Mouse (Mus musculus) stomach, embryonic 16.5 days (tissue): ENCODE measurements at regions not wholly inside any gene's neighbourhood (a gene's known extent, or its start where the extent isn't known, plus 50 kb on each side); places are given as distances from the start of the nearest gene placed in this dataset.
"Not testable (repeated sequence)": the region's sequence is repeated elsewhere in the genome, so short reads cannot be mapped to it uniquely, and the experiment has no call there.

Source experiments
- ATAC-seq: fragments of 200-750 bp; cut with Nextera tagmentation; 2 replicates; pipeline ENCODE4 v1.8.0; 2017; ENCODE audit warnings: moderate number of reproducible peaks, moderate TSS enrichment; ENCODE audit not compliant: insufficient read depth, low FRiP score
- H3K27ac ChIP-seq: fragments of 300-500 bp; sonication (generic); 2 replicates; pipeline ENCODE4 v1.5.1; 2014; ENCODE audit warnings: low read length
- H3K27me3 ChIP-seq: fragments of 300-500 bp; sonication (generic); 2 replicates; pipeline ENCODE4 v1.6.1; 2014; ENCODE audit warnings: low read length, control low read depth, mixed read lengths; ENCODE audit not compliant: control insufficient read depth, insufficient read depth
- H3K36me3 ChIP-seq: fragments of 300-500 bp; sonication (generic); 2 replicates; pipeline ENCODE4 v1.6.1; 2014; ENCODE audit warnings: low read length; ENCODE audit not compliant: control insufficient read depth, insufficient read depth
- H3K4me1 ChIP-seq: fragments of 300-500 bp; sonication (generic); 2 replicates; pipeline ENCODE4 v1.6.1; 2014; ENCODE audit warnings: low read length, control low read depth, mixed read lengths; ENCODE audit not compliant: control insufficient read depth, insufficient read depth
- H3K4me2 ChIP-seq: fragments of 300-500 bp; sonication (generic); 2 replicates; pipeline ENCODE4 v1.6.1; 2014; ENCODE audit warnings: low read depth, low read length, mixed read lengths
- H3K4me3 ChIP-seq: fragments of 300-500 bp; sonication (generic); replicated peaks from 2 replicates; pipeline ENCODE4 v1.5.1; 2014; ENCODE audit warnings: mild to moderate bottlenecking, low read length
- H3K9ac ChIP-seq: fragments of 300-500 bp; sonication (generic); 2 replicates; pipeline ENCODE4 v1.6.1; 2014; ENCODE audit warnings: low read length
- H3K9me3 ChIP-seq: fragments of 300-500 bp; sonication (generic); replicated peaks from 2 replicates; pipeline ENCODE4 v1.6.1; 2016; ENCODE audit warnings: low read length, control low read depth; ENCODE audit not compliant: control insufficient read depth
- WGBS: fragments of 180-500 bp; shearing (Covaris S2); extraction: QIAGEN DNeasy Blood & Tissue Kit; methylation state at CpG from one replicate; pipeline ENCODE4 v1.1.7; 2014; 5-methylcytosine and 5-hydroxymethylcytosine counted together

GRCm38 (mm10) chr15:38415091-38415486 lies 989.7 kb downstream of the 4930447A16Rik start:
- Histone ChIP-seq H3K36me3 (no peaks in the 10 kb centered on the region), H3K9ac (no peak overlapping the region), H3K4me2 (no peak overlapping the region), H3K9me3 (no peaks in the 10 kb centered on the region), H3K4me1 (peaks cover 31% of the 10 kb centered on the region), H3K4me3 (no peak overlapping the region), H3K27ac (peak overlapping the region; percentile 73), H3K27me3 (no peaks in the 10 kb centered on the region)
- no peak; the same call in 1 of the 2 replicates for ATAC-seq
- 30% methylated on average over 2 of the region's 2 CpGs for WGBS

DNA sequence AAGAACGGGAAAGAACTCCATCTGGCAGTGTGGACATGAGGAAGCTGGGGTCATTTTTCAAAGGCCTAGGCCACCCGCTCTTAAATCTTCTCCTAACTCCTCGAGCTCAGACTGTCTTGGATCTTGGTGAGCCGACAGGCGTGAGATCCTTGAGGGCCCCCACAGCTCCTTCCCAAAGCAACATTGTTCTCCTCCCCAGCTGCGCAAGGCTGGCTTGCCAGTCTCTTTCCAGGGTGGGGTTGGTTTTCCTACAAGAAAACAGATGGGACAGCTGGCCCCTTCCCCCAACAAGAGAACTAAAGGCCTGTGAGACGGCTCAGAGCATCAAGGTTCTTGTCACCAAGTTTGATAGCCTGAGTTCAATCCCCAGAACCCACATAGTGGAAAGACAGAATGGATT lies 994.3 kb downstream of the 4930447A16Rik start:
- peak; percentile 34; the same call in 1 of the 2 replicates for ATAC-seq
- H3K4me3 ChIP-seq, result no peak overlapping the region
- no peaks in the 10 kb centered on the region for H3K36me3 ChIP-seq
- H3K9me3 ChIP-seq, result no peaks in the 10 kb centered on the region
- H3K9ac ChIP-seq, result no peak overlapping the region
- H3K27ac ChIP-seq, result peak overlapping the region; percentile 60; the same call in 1 of the 2 replicates
- no peak overlapping the region for H3K4me2 ChIP-seq
- peaks cover 32% of the 10 kb centered on the region for H3K4me1 ChIP-seq
- 52% methylated on average over 7 of the region's 7 CpGs for WGBS
- H3K27me3 ChIP-seq, result no peaks in the 10 kb centered on the region

DNA sequence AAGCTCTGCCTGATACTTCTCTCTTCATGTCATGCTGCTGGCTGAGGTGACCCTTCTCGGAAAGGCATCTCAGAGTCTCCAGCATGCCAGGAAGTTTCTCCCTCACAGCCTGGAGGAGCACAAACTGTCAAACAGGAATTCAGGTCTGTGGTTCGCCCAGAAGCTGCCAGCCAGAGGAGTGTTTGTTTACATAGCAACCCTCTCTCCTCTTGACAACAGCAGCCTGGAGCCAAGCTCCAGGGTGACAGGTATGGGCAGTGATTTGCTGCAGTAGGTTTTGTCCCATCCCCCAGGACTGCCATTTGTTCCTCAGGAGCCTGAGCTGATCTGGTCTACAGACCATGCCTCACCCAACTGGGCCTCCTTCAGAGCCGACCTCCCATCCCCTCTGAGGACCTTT lies 995.4 kb downstream of the 4930447A16Rik start:
- 26% methylated on average over 3 of the region's 3 CpGs for WGBS
- ATAC-seq, result peak; percentile 60
- no peaks in the 10 kb centered on the region for H3K9me3 ChIP-seq
- H3K4me3 ChIP-seq, result no peak overlapping the region
- H3K4me1 ChIP-seq, result peaks cover 27% of the 10 kb centered on the region
- no peaks in the 10 kb centered on the region for H3K36me3 ChIP-seq
- peak overlapping the region; percentile 62 for H3K27ac ChIP-seq
- H3K4me2 ChIP-seq, result no peak overlapping the region
- H3K27me3 ChIP-seq, result no peaks in the 10 kb centered on the region
- no peak overlapping the region for H3K9ac ChIP-seq

DNA sequence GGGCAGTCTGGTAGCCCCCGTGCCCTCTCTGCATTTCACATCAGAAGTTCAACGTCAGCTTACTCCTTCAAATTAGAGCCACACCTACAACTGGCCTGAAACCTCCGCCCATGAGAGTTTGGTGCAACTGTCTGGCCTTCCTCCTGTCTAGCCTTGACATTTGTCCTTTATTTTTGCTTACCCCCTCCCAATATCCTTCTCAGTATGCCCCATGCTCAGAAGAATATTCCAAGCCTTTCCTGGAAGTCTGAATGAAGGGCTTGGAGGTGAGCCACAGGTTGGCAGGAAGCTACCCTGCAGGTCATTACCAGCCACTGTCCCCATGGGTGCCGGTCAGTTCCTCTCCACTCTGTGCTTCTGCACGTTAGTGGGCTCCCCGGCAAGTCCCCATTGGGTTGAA lies 997.4 kb downstream of the 4930447A16Rik start:
- no peak for ATAC-seq
- H3K27ac ChIP-seq, result no peak overlapping the region
- 67% methylated on average over 6 of the region's 6 CpGs for WGBS
- no peaks in the 10 kb centered on the region for H3K9me3 ChIP-seq
- no peaks in the 10 kb centered on the region for H3K27me3 ChIP-seq
- H3K9ac ChIP-seq, result no peak overlapping the region
- H3K4me3 ChIP-seq, result no peak overlapping the region
- H3K4me2 ChIP-seq, result no peak overlapping the region
- H3K4me1 ChIP-seq, result peaks cover 27% of the 10 kb centered on the region
- no peaks in the 10 kb centered on the region for H3K36me3 ChIP-seq

GRCm38 (mm10) chr15:38425506-38425905 lies 1000.2 kb downstream of the 4930447A16Rik start:
- Histone ChIP-seq H3K4me3 (no peak overlapping the region), H3K27me3 (no peaks in the 10 kb centered on the region), H3K4me2 (no peak overlapping the region), H3K36me3 (no peaks in the 10 kb centered on the region), H3K9me3 (no peaks in the 10 kb centered on the region), H3K27ac (no peak overlapping the region), H3K4me1 (peaks cover 8% of the 10 kb centered on the region), H3K9ac (no peak overlapping the region)
- WGBS, result 65% methylated on average over 4 of the region's 4 CpGs
- no peak for ATAC-seq

DNA sequence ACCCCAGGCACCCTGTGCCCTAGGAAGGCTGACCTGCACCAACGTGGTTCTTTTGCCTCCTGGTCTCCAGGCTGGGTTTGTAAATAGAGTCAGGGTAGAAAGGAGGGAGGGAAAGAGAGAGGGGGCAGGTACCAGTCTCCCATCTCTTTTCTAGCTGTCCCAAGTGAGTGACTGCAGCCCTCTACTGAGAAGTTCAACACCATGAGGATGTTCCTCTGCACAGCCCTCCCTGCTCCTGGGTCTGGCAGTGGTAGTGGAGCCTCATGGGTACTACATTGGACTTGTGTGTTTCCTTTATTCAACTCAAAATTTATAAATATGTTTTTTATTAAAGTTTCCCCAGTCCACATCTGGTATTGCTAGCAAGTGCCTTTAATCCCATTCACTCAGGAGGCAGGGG lies 1002.6 kb downstream of the 4930447A16Rik start:
- no peaks in the 10 kb centered on the region for H3K9me3 ChIP-seq
- WGBS, result 27% methylated on average over 1 of the region's 1 CpGs
- no peaks in the 10 kb centered on the region for H3K4me1 ChIP-seq
- H3K36me3 ChIP-seq, result no peaks in the 10 kb centered on the region
- no peak overlapping the region for H3K4me2 ChIP-seq
- no peak for ATAC-seq
- H3K9ac ChIP-seq, result no peak overlapping the region
- no peak overlapping the region for H3K27ac ChIP-seq
- no peaks in the 10 kb centered on the region for H3K27me3 ChIP-seq
- H3K4me3 ChIP-seq, result no peak overlapping the region

GRCm38 (mm10) chr15:38431668-38432067 lies 1006.3 kb downstream of the 4930447A16Rik start:
- Histone ChIP-seq H3K4me3 (no peak overlapping the region), H3K36me3 (no peaks in the 10 kb centered on the region), H3K4me2 (no peak overlapping the region), H3K27ac (peak overlapping the region; percentile 8; the same call in 1 of the 2 replicates), H3K9me3 (peaks cover 4% of the 10 kb centered on the region; the same call in 1 of the 2 replicates), H3K27me3 (no peaks in the 10 kb centered on the region), H3K9ac (no peak overlapping the region), H3K4me1 (no peaks in the 10 kb centered on the region)
- WGBS, result 68% methylated on average over 2 of the region's 2 CpGs
- ATAC-seq, result peak; percentile 73; the same call in 1 of the 2 replicates

GRCm38 (mm10) chr15:38433386-38433785 lies 1008.0 kb downstream of the 4930447A16Rik start:
- no peak overlapping the region for H3K27ac ChIP-seq
- no peaks in the 10 kb centered on the region for H3K4me1 ChIP-seq
- no peaks in the 10 kb centered on the region for H3K36me3 ChIP-seq
- H3K27me3 ChIP-seq, result no peaks in the 10 kb centered on the region
- no peak overlapping the region for H3K9ac ChIP-seq
- ATAC-seq, result no peak
- 66% methylated on average over 7 of the region's 7 CpGs for WGBS
- peaks cover 4% of the 10 kb centered on the region; the same call in 1 of the 2 replicates for H3K9me3 ChIP-seq
- no peak overlapping the region for H3K4me3 ChIP-seq
- no peak overlapping the region for H3K4me2 ChIP-seq

DNA sequence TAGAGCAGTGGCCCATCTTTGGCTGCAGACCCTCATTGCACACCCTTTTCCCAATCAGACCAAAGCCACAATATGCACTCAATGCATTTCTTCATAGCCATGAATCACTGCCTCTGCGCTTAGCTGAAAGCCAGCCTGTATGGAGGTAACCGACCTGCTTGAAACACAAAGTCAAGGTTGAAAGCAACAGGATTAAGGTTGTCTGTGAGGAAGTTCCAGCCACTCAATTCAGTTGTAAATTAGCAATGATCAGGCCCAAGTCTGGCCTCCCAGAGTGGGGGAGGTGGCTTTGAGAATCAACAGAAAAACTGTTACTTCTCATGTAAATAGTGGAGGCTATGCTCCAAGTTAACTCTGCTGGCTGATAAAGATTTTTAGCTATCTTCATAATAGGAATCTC lies 1008.9 kb downstream of the 4930447A16Rik start:
- H3K4me2 ChIP-seq, H3K4me3 ChIP-seq, H3K27me3 ChIP-seq, ATAC-seq, H3K4me1 ChIP-seq, H3K36me3 ChIP-seq, H3K27ac ChIP-seq, H3K9ac ChIP-seq, H3K9me3 ChIP-seq: not testable (repeated sequence)
- WGBS, result 96% methylated on average over 2 of the region's 2 CpGs
